Mouse (Mus musculus) T-helper 2 cell (primary cell): ENCODE results near the gene Rcor1.

ENCODE experiments used
- in situ Hi-C: fragments of 300-600 bp; cut with MboI, MseI; formaldehyde crosslinking; loops from one replicate; pipeline ENCODE4 v1.15.1; 2025; ENCODE audit warnings: high pct_unique_total_duplicates

Rcor1 gene

DNA sequence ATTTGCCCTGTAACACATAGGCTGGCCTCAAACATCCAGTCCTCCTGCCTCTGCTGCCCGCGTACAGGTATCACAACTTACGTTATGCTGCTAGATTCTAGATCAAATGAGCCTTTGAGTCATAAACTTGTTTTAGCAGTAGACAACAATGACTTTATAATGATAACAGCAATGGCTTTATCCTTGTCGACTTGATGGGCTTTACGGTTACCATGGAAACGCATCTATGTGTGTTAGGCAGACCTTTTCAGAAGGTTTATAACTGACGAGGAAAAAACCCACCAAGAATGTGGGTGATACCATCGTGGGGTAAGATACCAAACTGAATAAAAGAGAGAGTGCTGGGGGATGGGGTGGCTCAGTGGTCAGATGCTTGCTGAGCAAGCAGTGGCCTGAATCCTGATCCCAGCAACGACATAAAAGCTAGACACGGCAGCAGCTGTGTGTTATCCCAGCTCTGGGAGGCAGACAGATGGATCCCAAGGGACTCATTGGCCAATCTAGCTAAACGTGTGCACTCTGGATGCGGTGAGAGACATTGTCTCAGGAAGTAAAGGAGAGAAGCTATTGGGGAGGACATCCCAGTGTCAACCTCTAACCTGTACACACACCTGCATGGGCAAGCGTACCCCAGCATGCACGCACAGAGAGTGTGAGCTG lies 85.6 kb downstream of the Rcor1 start:
- in situ Hi-C loops: no loop called here

DNA sequence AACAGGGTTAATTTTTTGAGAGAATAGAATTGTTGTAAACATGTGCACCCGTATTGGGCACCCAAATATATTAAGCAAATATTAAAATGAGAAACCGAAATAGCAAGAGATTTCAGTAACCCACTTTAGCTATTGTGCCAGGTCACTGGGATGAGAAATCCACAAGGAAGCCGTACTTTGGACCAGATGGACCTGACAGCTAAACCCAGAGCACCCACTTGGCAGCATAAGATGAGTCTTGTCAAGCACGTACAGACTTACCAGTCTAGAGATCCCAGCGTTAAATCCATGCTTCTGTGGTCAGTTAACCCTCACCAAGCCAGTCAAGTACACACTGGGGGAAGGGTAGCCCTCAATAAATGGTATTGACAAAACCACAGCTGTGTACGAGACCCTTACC lies 86.5 kb downstream of the Rcor1 start:
- in situ Hi-C loops: no loop called here

DNA sequence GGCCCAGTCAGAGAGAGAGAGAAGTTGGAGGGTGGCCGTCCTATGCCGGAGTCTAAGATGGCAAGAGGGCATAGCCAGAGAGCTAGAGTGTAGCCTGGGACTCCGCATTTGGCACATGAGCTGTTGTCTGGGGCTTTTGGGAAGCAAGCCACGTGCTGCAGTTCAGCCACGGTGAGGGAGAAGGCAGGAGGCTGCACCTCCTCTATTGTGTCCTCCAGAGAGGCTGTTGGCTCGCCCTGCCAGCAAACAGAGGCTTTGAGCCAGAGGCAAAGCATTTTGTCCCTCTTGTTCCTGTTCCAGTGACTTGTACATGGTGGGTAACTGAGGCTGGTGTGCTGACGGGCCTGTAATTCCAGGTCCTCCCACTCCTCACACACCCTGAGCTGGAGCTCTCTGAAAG lies 95.0 kb downstream of the Rcor1 start:
- in situ Hi-C loops: loop anchor here (10.0 kb wide), 1 partner anchor 371 kb away; no protein-coding TSS in a partner anchor

DNA sequence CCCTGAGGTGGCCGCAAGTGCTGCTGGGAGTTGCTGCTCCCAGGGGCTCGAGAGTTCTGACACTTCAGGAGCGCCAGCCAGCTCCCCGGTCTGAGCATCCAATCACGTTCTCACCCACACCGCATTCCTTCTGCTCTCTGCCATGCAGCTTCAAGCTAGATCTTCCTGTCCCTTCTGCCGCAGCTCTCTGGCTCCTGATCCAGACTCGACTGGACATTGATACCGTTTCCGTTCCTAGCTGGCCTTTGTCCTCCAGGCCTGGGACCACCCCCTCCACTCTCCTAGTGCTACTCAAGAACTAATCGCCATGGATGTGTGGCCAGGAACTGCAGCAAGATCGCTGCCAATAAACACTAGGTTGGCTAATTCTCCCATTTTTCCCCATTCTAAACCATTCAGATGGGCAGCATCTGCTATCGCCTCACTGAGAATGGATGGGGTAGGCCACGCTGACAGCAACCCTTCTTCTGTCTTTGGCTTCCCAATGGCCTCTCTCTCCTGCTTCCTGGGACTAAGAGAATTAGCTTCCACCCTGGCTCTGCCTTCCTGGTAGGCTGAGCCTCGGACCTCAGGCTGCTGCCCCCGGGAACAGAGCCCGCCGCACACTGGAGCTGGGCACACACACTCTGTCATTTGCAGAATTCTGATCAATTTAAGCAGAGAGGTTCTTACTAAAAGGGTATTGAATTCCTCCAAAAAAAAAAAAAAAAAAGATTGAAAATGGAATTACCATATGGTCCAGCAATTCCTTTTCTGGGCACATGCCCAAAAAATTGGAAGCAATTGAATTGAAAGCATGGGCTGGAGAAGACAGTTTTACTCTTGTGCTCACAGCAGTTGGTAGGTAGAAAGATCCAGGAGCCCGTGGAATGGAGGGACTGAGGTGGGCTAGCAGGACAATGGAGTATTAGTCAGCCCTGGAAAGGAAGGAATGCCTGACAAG lies 95.9 kb downstream of the Rcor1 start:
- in situ Hi-C loops: loop anchor here (10.0 kb wide), 1 partner anchor 370 kb away; no protein-coding TSS in a partner anchor

DNA sequence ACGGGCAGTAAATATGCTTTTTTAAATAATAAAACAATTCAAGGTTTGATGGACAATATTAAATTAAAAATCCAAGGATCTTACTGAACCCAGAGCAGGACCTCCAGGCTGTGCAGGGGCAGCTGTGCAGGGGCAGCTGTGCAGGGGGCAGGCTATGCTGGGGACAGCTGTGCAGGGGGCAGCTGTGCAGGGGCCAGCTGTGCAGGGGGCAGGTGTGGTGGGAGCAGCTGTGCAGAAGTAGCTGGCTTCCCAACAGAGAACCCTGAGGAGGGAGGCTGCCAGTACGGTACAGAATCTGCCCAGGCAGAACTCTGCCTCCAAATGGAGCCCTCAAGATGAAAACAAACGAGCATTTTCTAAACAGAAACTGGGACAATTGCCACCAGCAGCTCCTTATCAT lies 96.8 kb downstream of the Rcor1 start:
- in situ Hi-C loops: loop anchor here (10.0 kb wide), 1 partner anchor 369 kb away; no protein-coding TSS in a partner anchor

DNA sequence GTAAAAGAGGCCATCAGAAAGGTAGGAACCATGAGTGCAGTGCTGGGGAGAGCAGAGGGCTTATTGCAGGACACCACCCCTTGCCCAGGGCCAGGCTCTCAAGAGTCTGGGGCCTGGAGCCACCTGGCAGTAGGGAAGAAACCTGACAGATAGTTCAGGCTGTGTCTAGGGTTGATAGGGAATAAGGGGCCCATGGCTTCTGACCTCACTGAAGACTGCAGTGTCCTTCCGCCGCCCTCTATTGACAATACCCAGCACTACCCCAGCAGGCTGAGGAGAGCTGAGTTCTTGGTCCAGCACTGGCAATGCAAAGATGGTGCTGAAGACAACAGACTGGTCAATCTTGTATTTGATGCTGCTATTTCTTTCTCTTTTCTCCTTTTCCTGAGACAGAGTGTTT lies 97.9 kb downstream of the Rcor1 start:
- in situ Hi-C loops: loop anchor here (10.0 kb wide), 1 partner anchor 368 kb away; no protein-coding TSS in a partner anchor

DNA sequence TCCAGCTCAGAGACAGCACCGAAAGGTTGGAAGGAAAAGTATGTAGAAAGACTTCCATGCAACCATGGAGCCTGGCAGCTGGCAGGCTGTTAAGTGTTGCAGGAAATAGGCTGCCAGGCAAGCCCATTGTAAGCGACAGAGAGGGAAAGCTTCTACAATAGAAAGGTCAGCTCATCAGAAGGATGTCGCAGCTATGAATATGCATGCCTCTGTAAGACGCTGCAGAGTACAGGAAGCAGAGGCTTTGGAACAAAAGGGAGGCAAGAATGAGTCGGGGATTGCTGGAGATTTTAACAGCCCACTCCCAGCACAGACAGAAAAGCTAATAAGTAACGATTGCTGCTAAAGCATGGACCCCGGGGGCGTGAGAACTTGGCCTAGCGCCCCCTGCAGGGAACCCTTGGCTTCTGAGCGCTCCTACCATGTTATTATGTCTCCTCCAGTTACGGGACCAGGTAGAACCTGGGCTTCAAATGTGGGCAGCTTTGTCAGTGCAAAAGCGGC lies 103.9 kb downstream of the Rcor1 start:
- in situ Hi-C loops: no loop called here

DNA sequence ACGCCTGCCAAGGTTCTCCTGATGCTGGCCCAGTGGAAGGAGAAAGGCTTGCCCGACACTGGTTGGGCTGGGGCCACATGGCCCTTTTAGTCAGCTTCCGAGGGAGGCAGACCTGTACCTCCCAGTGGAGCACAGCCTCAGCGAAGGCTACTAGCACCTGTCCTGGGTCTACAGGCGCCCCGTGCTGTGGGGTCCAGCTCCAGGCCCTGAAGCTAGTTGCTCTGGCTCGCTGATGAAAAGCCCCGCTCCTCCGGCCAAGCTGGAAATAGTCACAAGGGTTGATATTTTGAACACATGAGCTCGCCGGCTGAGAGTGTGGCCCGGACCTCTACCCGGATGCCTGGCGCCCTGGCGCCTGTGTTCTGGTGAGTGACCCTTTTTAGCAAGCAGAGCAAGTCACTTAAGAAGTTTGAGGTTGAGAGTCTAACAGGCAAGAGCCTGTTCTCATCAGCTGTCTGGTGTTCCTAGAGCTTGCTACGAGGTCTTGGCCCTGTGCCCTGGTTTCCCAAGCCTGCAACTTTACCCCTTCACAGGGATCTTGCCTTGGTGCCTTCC lies 104.4 kb downstream of the Rcor1 start:
- in situ Hi-C loops: no loop called here

DNA sequence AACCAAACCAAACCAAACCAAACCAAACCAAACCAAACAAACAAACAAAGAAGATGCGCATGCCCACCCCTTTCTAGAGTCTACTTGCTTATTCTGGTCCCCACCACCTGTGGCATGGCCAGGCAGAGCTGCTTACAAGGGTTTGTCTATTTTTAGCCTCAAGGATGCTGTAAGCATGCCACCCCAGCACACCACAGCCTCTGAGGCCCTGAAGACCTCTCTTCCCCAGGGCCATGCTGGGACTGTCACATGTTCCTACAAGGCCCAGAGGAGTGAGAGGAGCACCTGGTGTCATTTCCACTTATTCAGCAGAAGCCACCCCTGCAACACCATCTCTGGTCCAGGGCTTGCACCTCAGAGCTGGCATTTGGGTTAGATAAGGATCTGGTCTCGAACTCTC lies 105.4 kb downstream of the Rcor1 start:
- in situ Hi-C loops: no loop called here

DNA sequence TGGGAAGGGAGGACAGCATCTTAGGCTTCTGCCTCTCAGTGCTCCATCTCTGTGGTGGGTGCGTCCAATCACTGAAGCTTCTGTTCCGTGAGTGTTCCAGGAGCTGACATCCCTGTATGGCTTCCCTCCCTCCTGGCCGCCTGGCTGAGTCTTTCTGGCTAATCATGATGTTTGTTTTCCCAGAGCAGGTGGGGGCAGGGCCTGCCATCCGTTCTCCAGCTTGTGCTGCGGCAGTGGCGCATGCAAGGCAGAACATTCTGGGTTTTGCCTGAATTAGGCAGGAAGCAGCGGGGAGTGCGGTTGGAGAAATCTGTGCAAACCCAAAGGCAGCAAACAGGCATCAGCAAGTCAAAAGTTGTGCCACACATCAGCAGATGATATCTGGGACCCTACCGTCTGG lies 106.1 kb downstream of the Rcor1 start:
- in situ Hi-C loops: no loop called here

DNA sequence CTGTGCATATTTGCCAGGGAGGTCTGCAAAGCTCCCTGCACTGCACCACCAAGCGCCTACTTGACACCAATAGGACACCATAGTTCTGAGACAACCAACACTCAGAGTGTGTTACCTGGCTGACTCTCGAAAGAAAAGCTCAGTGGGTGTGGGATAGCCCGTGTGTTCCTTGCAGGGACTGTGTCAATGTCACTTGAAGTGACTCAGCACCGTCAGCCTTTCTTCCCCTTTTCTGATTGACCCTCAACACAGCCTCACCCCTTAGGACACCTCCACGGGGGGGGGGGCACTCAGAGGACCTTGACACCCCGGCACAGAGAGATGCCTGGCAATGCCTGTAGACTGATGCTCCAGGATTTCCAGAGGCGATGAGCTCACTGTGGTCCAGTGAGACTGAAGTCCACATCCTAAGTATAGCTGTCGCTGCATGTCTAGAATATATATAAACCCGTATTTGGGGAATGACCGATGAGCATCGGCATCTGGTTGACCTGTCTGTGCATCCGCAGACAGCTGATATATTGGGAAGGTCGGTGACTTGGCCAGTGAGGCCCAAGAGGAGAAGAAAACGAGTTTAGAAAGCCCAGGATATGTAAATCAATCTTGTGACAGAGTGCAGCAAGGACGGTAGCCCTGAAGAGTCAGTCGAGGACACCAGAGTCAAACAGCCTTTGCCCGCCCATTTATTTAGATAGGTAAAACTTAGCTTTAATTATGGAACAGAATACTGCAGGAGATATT lies 110.5 kb downstream of the Rcor1 start:
- in situ Hi-C loops: no loop called here

DNA sequence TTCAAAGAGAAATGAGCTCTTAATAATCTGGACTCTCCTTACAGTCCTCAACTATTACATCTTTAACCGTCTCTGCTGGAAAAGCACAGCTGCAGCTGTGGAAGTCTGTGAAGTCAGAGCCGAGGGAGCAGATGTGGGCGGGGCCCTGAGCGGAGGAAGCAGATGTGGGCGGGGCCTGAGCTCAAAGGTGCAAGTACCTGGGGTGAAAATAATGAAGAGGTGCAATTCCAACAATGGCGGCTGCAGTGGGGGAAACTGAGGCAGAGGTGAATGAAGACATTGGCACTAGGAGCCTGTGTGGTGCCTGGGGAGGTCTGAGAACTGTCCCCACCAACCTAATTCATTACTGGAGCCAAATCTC lies 111.1 kb downstream of the Rcor1 start:
- in situ Hi-C loops: no loop called here

DNA sequence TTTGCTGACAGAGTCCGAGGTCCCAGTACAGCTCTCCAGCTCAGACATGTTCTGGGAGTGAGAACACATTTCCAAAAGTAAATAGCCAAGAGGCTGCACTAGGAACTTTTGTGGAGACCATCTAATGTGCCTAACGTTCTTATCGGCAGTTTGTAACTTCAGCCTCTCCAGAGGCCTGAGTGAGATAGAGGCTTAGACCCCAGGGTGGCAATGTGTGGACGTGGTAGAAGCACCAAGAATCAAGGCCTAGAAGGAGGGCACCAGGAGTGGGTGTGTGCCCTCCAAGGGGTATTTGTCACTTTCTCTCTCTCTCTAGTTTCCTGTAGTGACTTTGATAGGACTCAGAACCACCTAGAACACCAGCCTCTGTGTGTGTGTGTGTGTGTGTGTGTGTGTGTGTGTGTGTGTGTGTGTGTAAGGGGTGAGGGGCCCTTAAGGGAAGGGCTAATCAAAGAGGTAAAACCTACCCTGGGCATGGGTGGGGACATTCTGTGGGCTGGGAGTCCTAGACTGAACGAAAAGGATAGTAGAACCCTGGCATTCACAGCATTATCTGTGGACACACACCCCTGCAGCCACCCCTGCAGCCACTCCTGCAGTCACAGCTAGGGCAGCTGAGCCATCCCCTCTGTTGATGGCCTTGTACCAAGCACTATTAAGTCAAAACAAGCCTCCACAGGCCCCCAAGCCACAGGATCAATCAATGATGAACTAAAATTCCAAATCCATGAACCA lies 112.4 kb downstream of the Rcor1 start:
- in situ Hi-C loops: no loop called here

DNA sequence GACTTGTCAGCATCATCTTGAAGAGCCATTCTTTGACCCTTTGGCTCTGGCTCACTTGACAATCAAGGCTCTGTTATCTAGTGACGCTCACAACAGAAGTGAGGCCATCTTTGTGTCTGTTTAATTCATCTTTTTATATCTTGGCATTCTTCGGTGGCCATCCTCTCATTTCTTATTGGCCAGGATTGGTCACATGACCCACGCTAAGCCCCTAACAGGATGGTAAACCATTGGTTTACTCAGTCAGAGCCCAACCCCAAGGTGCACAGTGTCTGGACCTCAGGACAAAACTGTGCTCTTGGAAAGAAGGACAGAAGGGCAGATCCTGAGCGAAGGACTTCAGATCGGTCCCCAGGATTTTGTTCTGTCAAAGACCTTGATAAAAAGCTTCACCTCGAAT lies 113.4 kb downstream of the Rcor1 start:
- in situ Hi-C loops: no loop called here

DNA sequence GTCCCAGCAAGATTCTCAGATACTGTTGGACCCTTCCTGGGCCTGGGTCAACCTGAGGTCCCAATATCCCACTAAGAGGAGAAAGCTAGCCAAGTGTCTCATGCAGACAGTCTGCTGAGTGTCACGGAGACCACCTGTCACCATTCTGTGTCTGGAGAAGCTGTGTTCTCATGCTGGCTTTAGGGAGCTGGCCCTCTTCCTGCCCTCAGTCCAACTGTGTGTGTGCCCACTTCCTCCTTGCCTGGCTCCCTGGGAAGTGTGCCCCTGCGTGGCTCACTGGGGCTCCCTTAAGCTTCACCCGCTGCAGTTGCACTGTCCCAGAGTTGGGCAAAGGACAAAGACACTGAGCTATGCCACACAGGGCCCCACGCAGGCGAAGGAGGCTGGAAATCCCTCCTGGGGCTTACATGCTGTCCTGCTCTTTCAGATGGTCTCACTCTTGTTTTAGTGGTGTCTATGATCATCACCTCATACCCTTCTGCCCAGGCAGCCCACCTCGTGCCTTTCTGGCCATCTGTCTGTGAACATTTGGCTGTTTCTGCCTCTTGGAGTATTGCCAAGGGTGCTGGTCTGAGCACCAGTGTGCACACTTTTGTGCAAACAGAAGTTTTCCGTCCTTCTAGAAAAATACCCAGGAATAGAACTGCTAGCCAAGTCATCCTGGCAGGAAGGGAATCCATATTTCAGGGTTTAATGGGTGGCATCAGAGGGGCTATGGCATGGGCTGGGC lies 114.0 kb downstream of the Rcor1 start:
- in situ Hi-C loops: no loop called here

DNA sequence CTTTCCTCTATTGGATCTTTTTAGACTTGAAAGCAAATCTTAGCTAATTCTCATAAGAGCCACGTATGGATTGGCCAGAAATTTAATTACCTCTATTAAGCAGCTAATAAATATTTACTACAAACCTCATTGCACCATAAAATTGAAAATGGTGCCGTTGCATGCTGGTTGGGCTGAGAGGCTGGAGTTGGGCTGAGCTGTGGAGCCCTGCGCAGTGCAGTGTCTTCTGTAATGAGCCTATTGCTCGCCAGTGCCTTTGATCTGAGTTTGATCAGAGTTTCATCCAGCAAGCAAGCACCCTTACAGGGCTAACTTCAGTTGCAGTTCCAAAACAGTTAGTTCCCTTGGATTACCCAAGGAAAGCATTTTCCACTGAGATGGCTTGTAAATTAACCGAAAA lies 114.8 kb downstream of the Rcor1 start:
- in situ Hi-C loops: no loop called here

DNA sequence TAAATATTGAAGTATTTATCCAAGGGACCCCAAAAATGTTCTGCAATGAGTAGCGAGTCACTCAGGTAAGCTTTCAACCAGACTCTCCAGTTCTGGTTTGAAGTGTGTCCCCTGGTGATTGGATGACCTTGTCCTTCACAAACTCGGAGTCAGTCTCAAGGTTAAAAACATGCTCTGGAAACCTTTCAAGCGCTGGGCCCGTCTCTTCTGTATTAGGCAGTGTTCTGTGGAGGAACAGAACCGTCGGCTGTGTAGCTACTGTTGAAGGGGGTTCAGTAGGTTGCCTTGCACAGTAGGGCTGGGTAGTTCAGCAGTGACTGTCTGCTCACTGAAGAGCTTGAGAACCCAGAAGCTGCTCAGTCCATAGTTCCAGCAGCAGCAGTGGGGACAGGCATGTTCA lies 115.5 kb downstream of the Rcor1 start:
- in situ Hi-C loops: no loop called here

DNA sequence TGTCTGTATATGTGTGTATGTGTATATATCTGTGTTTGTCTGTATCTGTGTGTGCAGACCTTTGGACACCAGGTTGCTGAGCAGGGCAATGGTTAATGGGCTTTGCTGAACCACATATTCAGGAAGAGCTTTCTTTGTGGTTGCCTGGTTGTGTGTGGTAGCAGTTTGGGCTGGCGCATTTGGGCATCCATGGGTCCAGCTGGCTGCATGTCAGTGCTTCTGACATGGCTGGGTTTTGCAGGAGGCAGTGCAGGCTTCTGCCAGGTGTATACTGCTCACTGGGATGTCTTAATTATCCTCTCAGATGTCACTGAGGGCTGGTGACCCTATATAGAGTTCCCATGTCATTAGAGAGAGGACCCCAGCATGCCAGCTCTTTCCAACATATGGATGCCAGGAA lies 116.6 kb downstream of the Rcor1 start:
- in situ Hi-C loops: no loop called here

DNA sequence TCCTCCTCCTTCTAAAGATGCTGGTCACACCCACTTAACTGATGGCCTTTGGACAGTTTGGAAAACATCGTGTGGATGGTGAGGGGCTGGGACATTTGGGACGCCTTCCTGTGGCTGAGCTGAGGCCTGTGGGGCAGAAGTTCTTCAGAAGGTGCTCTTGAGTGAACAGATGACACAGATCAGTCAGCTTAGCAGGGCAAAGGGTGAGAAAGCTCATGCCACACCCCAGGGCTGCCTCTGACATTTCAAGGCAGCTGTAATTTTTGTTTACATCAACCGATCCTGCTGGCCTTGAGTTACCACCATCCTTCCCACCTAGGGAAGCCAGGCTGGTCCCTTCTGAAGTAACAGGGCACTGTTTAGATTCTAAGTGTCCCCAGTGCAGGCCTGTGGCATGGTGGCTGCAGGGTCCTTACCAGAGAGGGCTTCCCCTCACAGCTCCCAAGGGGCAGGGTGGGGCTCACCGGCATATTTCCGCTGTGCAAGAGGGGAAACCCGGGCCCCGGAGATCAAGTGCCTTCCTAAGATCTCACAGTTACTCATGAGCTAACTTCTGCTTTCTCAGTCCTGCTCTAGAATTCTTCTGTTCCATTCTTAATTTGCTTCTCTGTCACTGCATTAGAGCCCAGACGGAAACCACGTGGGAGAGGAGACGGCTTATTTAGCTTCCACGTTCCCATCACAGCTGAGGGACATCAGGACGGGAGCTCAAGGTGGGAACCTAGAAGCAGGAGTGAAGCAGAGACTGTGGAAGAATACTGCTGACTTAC lies 120.7 kb downstream of the Rcor1 start:
- in situ Hi-C loops: no loop called here

DNA sequence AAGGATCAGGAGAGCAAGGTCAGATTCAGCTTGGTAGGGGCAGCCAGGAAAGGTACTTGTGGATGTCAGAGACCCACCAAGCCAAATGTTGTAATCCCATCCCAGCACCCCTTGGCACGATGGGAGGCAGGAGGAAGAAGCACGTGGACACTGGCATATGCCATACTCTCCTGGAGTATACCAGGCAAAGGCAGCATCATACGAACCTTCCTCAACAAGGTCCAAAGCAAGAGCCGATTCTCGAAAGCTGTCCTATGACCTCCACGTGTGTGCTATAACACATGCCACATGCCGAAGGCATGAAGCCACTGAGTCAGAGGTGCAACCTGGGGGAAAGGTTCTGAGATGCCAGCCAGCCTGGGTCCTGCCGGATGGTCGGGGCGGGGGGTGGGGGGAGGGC lies 121.7 kb downstream of the Rcor1 start:
- in situ Hi-C loops: no loop called here
